Mouse (Mus musculus) hindbrain, embryonic 16.5 days (tissue): ENCODE measurements around the gene Acat1. TPM values are rescaled to one million over a fixed set of nuclear protein-coding genes. Genes with fewer than 3 reads are reported as not detected.

Experiments
- ATAC-seq: fragments of 200-750 bp; cut with Nextera tagmentation; 2 replicates; pipeline ENCODE4 v1.8.0; 2017; ENCODE audit warnings: moderate TSS enrichment, moderate library complexity
- H3K27ac ChIP-seq: fragments of 300-500 bp; sonication (generic); 2 replicates; pipeline ENCODE4 v1.5.1; 2014; ENCODE audit warnings: low read depth, mild to moderate bottlenecking, control low read depth, low read length, moderate library complexity
- H3K27me3 ChIP-seq: fragments of 300-500 bp; sonication (generic); replicated peaks from 2 replicates; pipeline ENCODE4 v1.6.1; 2014; ENCODE audit warnings: low read length; ENCODE audit not compliant: control insufficient read depth, insufficient read depth
- H3K36me3 ChIP-seq: fragments of 300-500 bp; sonication (generic); 2 replicates; pipeline ENCODE4 v1.6.1; 2014; ENCODE audit warnings: mild to moderate bottlenecking, low read length, moderate library complexity, mixed read lengths; ENCODE audit not compliant: control insufficient read depth, insufficient read depth
- H3K4me1 ChIP-seq: fragments of 300-500 bp; sonication (generic); 2 replicates; pipeline ENCODE4 v1.6.1; 2014; ENCODE audit warnings: low read depth, low read length; ENCODE audit not compliant: control insufficient read depth, insufficient read depth
- H3K4me2 ChIP-seq: fragments of 300-500 bp; sonication (generic); 2 replicates; pipeline ENCODE4 v1.6.1; 2014; ENCODE audit warnings: mild to moderate bottlenecking, low read length, control low read depth, moderate library complexity
- H3K4me3 ChIP-seq: fragments of 300-500 bp; sonication (generic); 2 replicates; pipeline ENCODE4 v1.5.1; 2014; ENCODE audit warnings: mild to moderate bottlenecking, low read length, control low read depth, moderate library complexity
- H3K9ac ChIP-seq: fragments of 300-500 bp; sonication (generic); 2 replicates; pipeline ENCODE4 v1.6.1; 2014; ENCODE audit warnings: low read depth, mild to moderate bottlenecking, control low read depth, low read length, moderate library complexity
- H3K9me3 ChIP-seq: fragments of 300-500 bp; sonication (generic); 2 replicates; pipeline ENCODE4 v1.6.1; 2014; ENCODE audit warnings: mild to moderate bottlenecking, low read length, moderate library complexity; ENCODE audit not compliant: control insufficient read depth
- WGBS: fragments of 180-500 bp; shearing (Covaris S2); extraction: QIAGEN DNeasy Blood & Tissue Kit; methylation state at CpG from one replicate; pipeline ENCODE4 v1.1.7; 2014; 5-methylcytosine and 5-hydroxymethylcytosine counted together
- polyA plus RNA-seq: library from polyadenylated mRNA; unstranded; fragments of >200 nt; fragmentation: Nextera tagmentation; extraction: Ambion mirVana; gene quantifications from 2 replicates; pipeline ENCODE4 v1.2.1, GENCODE M21; 2015

Acat1 gene
- polyA plus RNA-seq, 1 experiment from 2014 or later, result 204 TPM

GRCm38 (mm10) chr9:53537336-53537965, 72.7 kb downstream of the Acat1 start:
- peak overlapping the region; percentile 80 for H3K27ac ChIP-seq
- peak overlapping the region; percentile 67 for H3K4me3 ChIP-seq
- under 1% methylated on average over 29 of the region's 34 CpGs for WGBS
- H3K9me3 ChIP-seq, result no peaks in the 10 kb centered on the region
- no peaks in the 10 kb centered on the region for H3K36me3 ChIP-seq
- H3K27me3 ChIP-seq, result no peaks in the 10 kb centered on the region
- no peak for ATAC-seq
- H3K4me2 ChIP-seq, result peak overlapping the region; percentile 94
- H3K4me1 ChIP-seq, result peaks cover 21% of the 10 kb centered on the region
- peak overlapping the region; percentile 83 for H3K9ac ChIP-seq

GRCm38 (mm10) chr9:53536558-53537320, 73.4 kb downstream of the Acat1 start, which contains the start of the genes Atm and Npat:
Gene Atm (minus strand): TSS chr9:53536740.
Gene Npat (plus strand): TSS chr9:53537047.
- Histone ChIP-seq H3K4me3 (peak within 1 kb of the TSS; percentile 67), H3K9me3 (no peaks in the 10 kb centered on the region), H3K9ac (peak within 1 kb of the TSS; percentile 83), H3K36me3 (0 out of 2 replicates have a peak, but pooled peaks cover 2% of the 10 kb centered on the region), H3K27ac (peak within 1 kb of the TSS; percentile 80), H3K27me3 (no peaks in the 10 kb centered on the region), H3K4me2 (peak within 1 kb of the TSS; percentile 99), H3K4me1 (peaks cover 21% of the 10 kb centered on the region)
- ATAC-seq, result peak; percentile 100
- 0% methylated on average over 59 of the region's 69 CpGs for whole genome bisulfite sequencing

GRCm38 (mm10) chr9:53535416-53536320, 74.5 kb downstream of the Acat1 start:
- Histone ChIP-seq H3K9me3 (no peaks in the 10 kb centered on the region), H3K36me3 (0 out of 2 replicates have a peak, but pooled peaks cover 4% of the 10 kb centered on the region), H3K27ac (peak overlapping the region; percentile 68), H3K4me2 (peak overlapping the region; percentile 99), H3K27me3 (no peaks in the 10 kb centered on the region), H3K4me1 (peaks cover 21% of the 10 kb centered on the region), H3K4me3 (peak overlapping the region; percentile 67), H3K9ac (peak overlapping the region; percentile 67)
- 20% methylated on average over 17 of the region's 17 CpGs for WGBS
- ATAC-seq, result no peak

Other genes with a start within 250 kb of the Acat1 start
- 7.2 and 8.7 TPM in 2 replicates for gene Kdelc2, start 226.4 kb downstream of the Acat1 start, polyA plus RNA-seq
- 0.30 TPM in 2 replicates for gene 4930550C14Rik, start 208.1 kb downstream of the Acat1 start, polyA plus RNA-seq
- gene Atm, start 73.6 kb downstream of the Acat1 start, polyA plus RNA-seq, result 6.1 and 6.8 TPM in 2 replicates
- 9.5 and 11.4 TPM in 2 replicates for gene Npat, start 73.3 kb downstream of the Acat1 start, polyA plus RNA-seq
- 30.6 and 35.9 TPM in 2 replicates for gene Cul5, start 59.6 kb upstream of the Acat1 start, polyA plus RNA-seq
- 3.7 and 3.8 TPM in 2 replicates for gene Rab39, start 95.8 kb upstream of the Acat1 start, polyA plus RNA-seq
- 20.4 and 23.5 TPM in 2 replicates for gene Slc35f2, start 161.2 kb upstream of the Acat1 start, polyA plus RNA-seq
- 0.19 and 8.8 TPM in 2 replicates for gene Sln, start 239.8 kb upstream of the Acat1 start, polyA plus RNA-seq